Mouse (Mus musculus) spleen, adult 18-20 months (tissue): ENCODE results near the gene Jdp2.

Source experiments
- DNase-seq, 2 experiments: peaks; one replicate each; pipeline ENCODE4 v3.0.0; 2022; ENCODE audit warnings: mixed read lengths in 2 of 2

The Jdp2 gene

DNA sequence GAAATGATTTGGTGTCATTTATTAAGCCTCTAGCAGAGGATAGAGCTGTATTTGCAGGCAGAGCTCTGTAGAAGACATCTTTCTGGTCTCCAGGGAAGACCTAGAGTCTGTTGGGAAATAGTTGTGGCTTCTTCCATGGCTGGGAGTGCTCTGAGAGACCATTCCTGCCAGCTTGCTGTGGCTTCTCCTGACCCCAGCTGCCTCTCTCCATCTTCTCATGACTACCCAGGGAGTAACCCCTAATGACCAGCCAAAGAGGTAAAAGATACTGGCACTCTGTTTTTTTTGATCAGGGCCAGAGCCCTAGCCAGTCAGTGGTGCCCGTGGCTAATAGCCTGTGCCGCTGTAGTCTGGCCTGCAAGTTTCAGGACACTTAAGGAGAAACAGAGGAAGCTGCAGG is 3.3 kb downstream of the Jdp2 start:
- DNase-seq, result no peak

GRCm38 (mm10) chr12:85602811-85603210 is 4.0 kb downstream of the Jdp2 start:
- DNase-seq, result no peak

DNA sequence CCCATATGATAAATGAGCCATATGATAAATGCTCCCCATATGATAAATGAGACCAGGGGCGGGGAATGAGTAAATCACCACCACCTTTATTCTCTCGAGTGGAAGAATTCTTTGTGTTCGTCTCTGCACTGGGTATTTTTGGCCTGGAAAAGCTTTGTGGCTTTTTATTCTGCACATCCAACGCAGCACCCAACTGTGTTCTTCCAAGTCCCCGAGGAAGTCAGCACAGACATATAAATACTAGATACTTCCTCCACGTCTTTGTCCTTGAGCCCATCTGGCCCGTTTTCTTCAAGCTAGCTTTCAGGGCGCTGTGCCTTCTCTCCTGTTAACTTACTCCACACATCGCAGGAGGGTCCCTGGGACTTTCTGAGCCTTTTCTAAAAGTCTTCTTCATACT is 4.9 kb downstream of the Jdp2 start:
- no peak for DNase-seq

DNA sequence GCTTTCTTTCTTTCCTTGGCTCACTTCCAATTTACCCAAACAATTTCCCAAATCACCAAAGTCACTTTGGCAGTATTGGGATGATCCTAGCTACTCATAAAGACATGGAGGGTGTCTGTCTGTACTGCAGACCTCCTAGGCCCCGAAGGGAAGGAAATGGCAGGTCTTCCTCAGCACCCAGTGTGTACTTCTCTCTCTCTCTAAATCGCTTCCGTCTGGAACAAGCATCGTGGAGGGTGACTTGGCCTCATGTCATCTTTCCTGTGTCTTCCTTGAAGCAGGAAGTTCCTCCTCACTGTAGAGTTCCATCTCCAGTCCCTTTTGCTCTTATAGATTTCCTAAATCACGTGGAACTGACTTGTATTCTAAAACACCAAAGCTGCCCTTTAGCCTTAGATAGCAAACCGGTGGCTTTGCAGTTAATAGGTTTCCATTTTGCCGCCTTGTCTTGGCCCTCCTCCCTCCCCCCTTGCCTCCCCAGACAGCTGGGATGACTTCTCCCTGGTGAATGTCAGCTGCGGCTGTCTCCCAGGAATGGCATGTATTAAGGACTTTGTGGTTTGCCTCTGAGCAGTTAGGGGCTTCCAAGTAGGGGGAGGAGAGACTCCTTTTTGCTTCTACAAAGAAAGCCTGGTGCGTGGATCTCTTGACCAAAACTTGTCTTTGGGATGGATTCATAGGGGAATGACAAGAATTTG is 5.6 kb downstream of the Jdp2 start:
- no peak for DNase-seq

DNA sequence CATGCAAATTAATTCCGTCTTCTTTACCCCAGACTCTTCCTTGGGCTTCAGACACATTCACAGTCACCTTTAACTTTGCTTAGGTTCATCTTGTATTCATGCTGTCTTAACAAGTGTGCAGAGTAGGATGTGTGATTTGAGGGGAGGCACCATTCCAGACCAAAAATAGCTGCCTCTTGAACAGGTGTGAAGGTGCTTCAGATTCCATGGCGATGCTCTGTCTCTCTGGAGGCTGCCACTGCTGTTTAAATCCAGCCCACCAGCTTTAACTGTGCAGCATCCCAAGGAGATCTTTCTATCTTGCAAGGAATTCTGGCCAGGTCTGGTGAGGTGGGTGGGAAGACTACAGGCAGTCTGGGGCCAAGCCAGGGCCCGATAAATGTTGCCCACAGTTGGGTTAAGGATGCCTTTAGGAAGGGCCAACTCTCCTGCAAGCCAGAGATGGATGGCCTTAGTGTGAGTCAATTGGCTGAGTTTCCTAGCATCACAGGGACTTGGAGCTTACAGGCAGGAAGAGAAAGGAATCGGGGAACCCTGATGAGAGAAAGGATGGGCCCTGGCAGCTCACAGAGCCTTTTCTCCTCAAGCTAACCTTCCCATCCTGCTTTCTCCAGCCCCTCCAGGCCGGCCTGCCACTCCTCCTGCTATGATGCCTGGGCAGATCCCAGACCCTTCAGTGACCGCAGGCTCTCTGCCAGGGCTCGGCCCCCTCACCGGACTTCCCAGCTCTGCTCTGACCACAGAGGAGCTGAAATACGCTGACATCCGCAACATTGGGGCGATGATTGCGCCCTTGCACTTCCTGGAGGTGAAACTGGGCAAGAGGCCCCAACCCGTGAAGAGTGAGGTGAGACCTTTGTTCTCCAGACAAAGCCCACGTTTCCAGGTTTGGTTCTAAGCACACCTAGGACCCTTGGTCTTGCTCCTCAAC is 9.0 kb downstream of the Jdp2 start:
- no peak for DNase-seq

DNA sequence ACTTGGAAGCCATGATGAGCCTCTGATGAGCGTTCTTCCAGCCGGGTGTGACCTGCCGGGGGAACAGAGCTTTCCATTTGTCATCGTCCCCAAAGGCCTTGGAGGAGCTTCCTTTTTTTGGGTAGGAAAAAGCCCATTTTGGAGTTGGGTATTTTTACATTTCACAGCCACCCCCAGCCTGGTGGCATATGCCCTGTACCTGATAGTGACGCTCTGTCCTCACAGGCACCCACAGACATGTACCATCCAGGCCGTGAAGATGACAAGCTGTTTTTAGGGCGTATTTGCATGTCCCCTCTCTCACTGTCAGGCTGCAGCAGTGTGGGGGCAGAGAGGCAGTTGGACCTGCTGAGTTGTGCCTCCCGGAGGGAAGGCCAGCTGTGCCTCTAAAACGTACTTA is 11.3 kb downstream of the Jdp2 start:
- DNase-seq, result no peak

DNA sequence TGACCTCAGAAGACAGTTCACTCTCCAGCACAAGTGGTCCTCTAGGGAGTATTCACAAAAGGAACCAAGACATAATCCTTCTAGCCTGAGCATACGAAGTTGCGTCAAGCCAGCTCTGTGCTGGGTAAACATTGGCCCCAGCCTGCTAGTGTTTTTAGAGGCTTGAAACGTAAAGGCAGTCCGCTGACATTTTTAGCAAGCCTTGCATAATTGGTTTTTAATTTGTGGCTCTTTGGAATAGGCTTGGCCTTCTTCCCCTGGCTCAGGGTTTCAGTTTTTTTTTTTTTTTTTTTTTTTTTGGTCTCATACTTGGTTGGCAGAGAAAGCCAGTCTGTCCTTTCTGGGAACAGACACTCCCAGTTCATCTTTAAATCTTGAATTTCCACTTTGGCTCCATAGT is 15.3 kb downstream of the Jdp2 start:
- no peak for DNase-seq

DNA sequence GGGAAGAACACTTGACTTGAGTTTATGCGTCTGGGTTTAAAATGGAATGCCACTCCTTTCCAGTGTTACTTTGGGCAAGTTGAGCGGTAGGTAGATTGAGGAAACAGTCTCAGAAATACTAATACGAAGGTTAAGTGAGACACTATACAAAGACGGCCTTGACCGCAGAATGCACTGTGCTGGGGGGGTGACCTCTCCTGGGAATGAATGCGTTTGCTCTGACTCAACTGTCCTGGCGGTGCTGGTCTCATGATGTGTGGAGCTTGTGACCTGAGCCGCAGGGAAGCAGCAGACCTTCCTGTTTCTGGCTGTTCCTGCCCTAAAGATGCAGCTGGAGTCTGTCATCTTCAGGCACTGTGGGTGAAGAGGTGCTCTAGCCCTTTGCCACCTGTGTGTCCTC is 16.7 kb downstream of the Jdp2 start:
- DNase-seq, result no peak

DNA sequence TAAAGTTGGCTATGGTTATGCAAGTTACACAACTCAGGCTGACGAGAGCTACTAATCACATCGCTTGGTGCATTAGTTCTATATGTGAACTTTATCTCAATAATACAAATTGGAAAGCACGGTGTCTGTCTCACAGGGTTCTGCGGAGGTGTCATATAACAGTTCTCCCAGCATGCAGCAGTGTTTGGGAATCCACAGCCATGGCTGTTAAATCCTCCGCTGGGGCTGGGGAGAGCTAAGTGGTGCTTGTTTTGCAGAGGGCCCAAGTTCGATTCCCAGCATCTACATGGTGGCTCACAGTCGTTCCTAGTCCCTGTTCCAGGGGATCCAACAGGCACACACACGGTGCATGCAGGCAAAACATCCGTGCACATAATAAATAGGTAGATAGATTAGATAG is 19.1 kb downstream of the Jdp2 start:
- no peak for DNase-seq

DNA sequence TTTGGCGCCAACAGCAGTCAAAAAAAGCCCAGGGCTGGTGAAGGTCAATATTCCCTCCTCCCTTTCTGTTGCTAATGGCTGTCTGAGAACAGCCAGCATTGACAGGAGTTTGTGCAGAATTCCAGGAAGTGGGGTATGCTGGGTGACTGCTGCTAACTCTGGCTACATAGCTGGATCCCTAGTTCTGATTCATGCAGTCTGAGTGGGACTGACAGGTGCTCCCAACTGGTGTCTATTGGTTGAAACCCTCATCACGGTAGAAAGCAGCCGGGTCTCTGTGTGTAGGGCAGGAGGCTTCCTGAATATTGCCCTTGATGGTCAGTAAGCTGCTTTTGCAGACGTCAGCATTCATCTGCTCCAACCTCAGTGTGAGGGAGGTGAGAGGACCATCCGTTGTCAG is 19.6 kb downstream of the Jdp2 start:
- DNase-seq, result no peak

- DNase-seq, result no peak
Observed at GRCm38 (mm10) chr12:85619283-85619897, 20.6 kb downstream of the Jdp2 start.

DNA sequence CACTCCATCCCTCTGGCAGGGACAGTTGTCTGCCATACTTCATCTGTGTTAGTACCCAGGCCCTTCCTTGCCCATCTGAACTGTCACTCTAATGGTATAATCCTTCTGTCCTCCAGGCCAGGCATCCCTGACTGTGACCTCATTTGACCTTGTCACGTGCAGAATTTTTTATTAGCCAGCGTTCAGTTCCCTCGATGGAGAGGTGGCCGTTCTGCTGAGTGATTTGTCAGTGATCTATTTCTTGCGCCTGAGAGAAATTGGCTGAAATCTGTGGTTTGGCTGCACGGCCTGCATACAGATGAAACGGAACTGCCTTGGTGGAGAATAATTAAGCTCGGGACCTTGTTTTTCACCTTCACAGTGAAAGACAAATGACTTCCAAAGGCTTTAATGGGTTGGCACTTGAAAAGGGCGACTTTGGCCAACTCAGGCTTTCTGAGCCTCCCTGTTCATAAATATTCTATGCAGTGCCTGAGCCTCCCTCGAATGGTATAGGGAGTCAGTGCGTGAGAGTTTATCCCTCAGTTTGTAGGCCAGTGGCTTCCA is 21.1 kb downstream of the Jdp2 start:
- no peak for DNase-seq

GRCm38 (mm10) chr12:85621027-85621426 is 22.2 kb downstream of the Jdp2 start:
- DNase-seq, result no peak

DNA sequence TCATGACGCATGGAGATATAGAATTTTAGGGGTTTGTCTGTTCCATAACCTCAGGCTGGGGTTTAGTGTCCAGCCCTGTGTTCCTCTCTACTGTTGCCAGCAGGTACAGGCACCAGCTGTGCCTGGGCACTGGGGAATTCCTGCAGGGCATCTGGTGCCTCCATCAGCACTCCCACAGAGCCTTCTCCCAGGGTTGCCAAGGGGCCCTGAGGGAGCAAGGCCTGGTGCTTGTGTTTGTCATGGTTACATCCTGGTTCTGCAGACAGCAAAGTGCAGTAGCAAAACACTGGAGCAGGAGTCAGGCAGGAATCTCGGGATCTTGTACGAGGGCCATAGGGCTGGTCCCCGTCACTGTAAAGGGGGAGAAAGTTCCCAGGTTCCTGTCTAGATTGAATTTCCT is 22.8 kb downstream of the Jdp2 start:
- no peak for DNase-seq

GRCm38 (mm10) chr12:85623711-85624110 is 24.9 kb downstream of the Jdp2 start:
- DNase-seq, result no peak

DNA sequence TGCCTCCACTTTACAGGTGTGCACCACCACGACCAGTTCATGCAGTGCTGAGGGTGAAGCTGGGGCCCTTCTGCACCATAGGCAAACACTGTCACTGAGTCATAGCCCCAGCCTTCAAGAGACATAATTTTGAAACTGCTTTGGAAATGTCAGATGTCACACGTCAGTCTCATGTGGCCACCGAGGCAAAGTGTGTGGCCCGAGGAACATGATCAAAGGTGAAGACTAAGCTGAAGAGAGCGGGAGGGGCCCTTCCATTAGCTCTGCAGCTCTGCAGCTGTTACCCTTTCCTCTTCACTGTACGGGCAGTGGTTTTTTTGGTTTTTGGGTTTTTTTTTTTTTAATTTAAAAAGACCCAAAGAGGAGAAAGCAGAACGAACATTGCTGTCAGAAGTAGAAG is 25.8 kb downstream of the Jdp2 start:
- no peak for DNase-seq

GRCm38 (mm10) chr12:85625852-85626251 is 27.0 kb downstream of the Jdp2 start:
- DNase-seq, result no peak

GRCm38 (mm10) chr12:85629661-85630481 is 31.0 kb downstream of the Jdp2 start:
- DNase-seq, result peak in 1 of 2 experiments; percentile 8

DNA sequence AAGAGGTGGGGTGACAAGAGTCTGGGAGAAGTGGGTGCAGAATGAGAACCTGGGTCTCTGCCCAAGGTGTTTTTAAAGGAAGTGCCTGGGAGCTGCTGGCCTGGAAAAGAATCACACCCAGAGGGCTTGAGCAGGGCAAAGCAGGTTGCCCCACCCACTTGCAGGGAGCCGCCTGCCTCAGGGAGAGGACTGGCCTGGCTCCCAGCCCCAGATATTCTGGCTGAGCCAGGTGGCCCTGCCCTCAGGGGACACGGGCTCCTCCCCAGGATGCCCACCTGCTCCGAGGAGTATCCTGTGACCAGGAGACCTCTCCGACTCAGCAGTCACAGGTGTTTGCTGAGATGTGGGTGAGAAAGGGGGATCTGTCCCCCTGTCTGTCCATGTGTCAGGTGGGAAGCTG is 32.4 kb downstream of the Jdp2 start:
- DNase-seq, result no peak

GRCm38 (mm10) chr12:85632321-85632720 is 33.5 kb downstream of the Jdp2 start:
- no peak for DNase-seq

DNA sequence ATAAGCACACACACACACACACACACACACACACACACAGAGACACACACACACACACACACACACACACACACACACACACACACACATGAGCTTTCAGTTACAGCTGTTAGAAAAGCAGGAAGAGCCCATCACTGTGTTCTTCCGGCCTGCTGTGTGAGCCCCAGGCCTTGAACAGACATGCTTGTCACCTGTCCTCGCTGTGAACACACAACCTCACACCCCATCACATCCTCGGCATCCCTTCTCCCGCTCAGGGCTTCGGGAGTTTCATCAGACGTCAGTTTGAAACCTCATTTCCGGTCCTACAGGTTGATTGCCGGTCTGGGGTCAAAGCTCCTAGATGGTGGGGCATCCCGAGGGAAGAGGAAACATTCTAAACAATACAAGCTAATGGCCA is 39.1 kb downstream of the Jdp2 start:
- no peak for DNase-seq

DNA sequence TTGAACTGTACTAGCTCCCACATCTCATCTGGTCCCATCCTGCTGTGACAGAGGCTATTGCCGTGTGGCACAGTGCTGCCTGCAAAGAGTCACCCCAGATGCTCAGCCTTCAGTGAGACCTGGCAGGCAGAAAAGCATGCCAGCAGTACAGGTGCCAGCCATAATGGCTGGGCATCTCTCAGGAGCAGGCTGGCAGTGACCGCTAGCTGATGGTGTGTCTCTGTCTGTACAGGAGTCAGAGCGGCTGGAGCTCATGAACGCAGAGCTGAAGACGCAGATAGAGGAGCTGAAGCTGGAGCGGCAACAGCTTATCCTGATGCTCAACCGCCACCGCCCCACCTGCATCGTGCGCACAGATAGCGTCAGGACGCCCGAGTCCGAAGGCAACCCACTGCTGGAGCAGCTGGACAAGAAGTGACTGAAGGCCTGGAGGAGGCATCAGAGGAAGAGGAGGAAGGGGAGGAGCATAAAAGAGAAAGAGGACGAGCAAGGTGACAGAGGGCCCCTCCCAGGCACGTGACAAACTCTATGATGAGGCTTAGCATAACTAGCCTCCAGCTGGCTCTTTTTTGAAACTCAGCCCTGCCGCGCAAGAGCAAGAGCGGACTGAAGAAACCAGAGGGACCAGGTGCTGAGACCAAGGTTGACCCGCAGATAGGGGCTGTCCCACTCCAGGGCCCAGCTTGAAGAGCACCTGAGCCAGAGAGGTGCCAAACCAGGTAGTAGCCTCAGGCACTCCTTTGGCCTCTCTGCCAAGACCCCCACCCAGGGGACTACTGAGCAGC is 39.9 kb downstream of the Jdp2 start:
- DNase-seq, result no peak
